Mouse (Mus musculus) kidney, adult 2 months (tissue): ENCODE measurements around the gene Fos.

Experiments
- CTCF ChIP-seq: fragments of 200-500 bp; conservative IDR thresholded peaks from 2 replicates; pipeline ENCODE4 v1.5.1; 2011; ENCODE audit warnings: low read depth, mild to moderate bottlenecking, control low read depth, low read length, moderate library complexity, mixed read lengths; ENCODE audit not compliant: insufficient read depth, insufficient read length
- POLR2A ChIP-seq: fragments of 200-500 bp; IDR thresholded peaks from one replicate; pipeline ENCODE4 v1.6.1; 2011; ENCODE audit warnings: low read depth, low read length, control low read depth

DNA sequence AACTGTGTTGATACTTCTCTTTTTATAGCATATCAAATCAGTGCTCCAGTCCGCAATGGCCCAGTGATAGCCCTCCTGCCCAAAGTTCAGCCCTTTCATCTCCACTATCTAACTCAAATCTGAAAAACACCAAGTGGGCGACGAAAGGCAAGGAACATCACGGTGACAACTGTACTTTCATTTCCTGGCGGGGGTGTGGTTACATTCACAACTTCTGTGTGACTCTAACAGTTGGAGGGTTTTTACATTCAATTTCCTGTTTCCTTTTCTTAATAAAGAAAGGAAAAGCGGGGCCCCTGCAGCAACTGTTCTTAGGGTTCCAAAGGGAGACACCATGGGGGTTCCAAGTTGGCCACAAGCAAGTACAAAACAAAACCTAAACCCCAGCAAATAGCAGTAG, 29.0 kb upstream of the Fos start:
- no peak for TF ChIP-seq POLR2A
- TF ChIP-seq CTCF = no peak
